Mouse (Mus musculus): ENCODE measurements around the gene Cyp39a1.

The Cyp39a1 gene

GRCm38 (mm10) chr17:43784531-43784930, 117.3 kb downstream of the Cyp39a1 start:
- DNase-seq (ENCODE audit: low spot score) = no peak

GRCm38 (mm10) chr17:43788222-43788621, 121.0 kb downstream of the Cyp39a1 start:
- DNase-seq (ENCODE audit: low spot score) = no peak

GRCm38 (mm10) chr17:43789376-43789775, 122.2 kb downstream of the Cyp39a1 start:
- no peak for DNase-seq (ENCODE audit: low spot score)

GRCm38 (mm10) chr17:43791751-43792150, 124.5 kb downstream of the Cyp39a1 start:
- DNase-seq (ENCODE audit: low spot score) = no peak

GRCm38 (mm10) chr17:43794731-43795280, 127.6 kb downstream of the Cyp39a1 start:
- DNase-seq (ENCODE audit: low spot score) = no peak

Measured in embryo, embryonic 10.5 days (tissue).